Mouse (Mus musculus): Measurements from ENCODE around the gene Prkd3.

GRCm38 (mm10) chr17:78916369-78916813 is 104.2 kb downstream of the Prkd3 start, which contains the start of gene Cebpzos:
- TF ChIP-seq ETS1 (IDR thresholded peaks at IDR 0.05; ENCODE audit: low read depth, low read length) (no peak), TCF12 (IDR thresholded peaks at IDR 0.05; ENCODE audit: low read depth, low read length) (peak; percentile 5), NELFE (IDR thresholded peaks at IDR 0.05; ENCODE audit: low read depth, low read length) (peak; percentile 63; the same call in 1 of the 2 replicates), USF1 (IDR thresholded peaks at IDR 0.05; ENCODE audit: low read depth, low read length) (no peak), TAL1 (IDR thresholded peaks at IDR 0.05; ENCODE audit: low read length) (no peak)
